Mouse (Mus musculus) midbrain, embryonic 12.5 days (tissue): ENCODE measurements at regions not wholly inside any gene's neighbourhood (a gene's known extent, or its start where the extent isn't known, plus 50 kb on each side); places are given as distances from the start of the nearest gene placed in this dataset.

Experiments
- ATAC-seq: fragments of 200-750 bp; cut with Nextera tagmentation; 2 replicates; pipeline ENCODE4 v1.8.0; 2017; ENCODE audit warnings: low read depth, moderate TSS enrichment, moderate library complexity; ENCODE audit not compliant: low FRiP score
- H3K27ac ChIP-seq: fragments of 300-500 bp; sonication (generic); replicated peaks from 2 replicates; pipeline ENCODE4 v1.5.1; 2016; ENCODE audit warnings: mild to moderate bottlenecking
- H3K27me3 ChIP-seq: fragments of 300-500 bp; sonication (generic); 2 replicates; pipeline ENCODE4 v1.6.1; 2016; ENCODE audit warnings: mild to moderate bottlenecking
- H3K36me3 ChIP-seq: fragments of 300-500 bp; sonication (generic); 2 replicates; pipeline ENCODE4 v1.6.1; 2016
- H3K4me1 ChIP-seq: fragments of 300-500 bp; sonication (generic); 2 replicates; pipeline ENCODE4 v1.6.1; 2016
- H3K4me2 ChIP-seq: fragments of 300-500 bp; sonication (generic); replicated peaks from 2 replicates; pipeline ENCODE4 v1.6.1; 2016; ENCODE audit warnings: mild to moderate bottlenecking, moderate library complexity
- H3K4me3 ChIP-seq: fragments of 300-500 bp; sonication (generic); 2 replicates; pipeline ENCODE4 v1.5.1; 2016; ENCODE audit warnings: mild to moderate bottlenecking
- H3K9ac ChIP-seq: fragments of 300-500 bp; sonication (generic); replicated peaks from 2 replicates; pipeline ENCODE4 v1.6.1; 2016; ENCODE audit warnings: mild to moderate bottlenecking, moderate library complexity
- H3K9me3 ChIP-seq: fragments of 300-500 bp; sonication (generic); 2 replicates; pipeline ENCODE4 v1.6.1; 2016; ENCODE audit warnings: mild to moderate bottlenecking
- WGBS: fragments of 180-500 bp; shearing (Covaris S2); methylation state at CpG from one replicate; pipeline ENCODE4 v1.1.7; 2016; 5-methylcytosine and 5-hydroxymethylcytosine counted together

DNA sequence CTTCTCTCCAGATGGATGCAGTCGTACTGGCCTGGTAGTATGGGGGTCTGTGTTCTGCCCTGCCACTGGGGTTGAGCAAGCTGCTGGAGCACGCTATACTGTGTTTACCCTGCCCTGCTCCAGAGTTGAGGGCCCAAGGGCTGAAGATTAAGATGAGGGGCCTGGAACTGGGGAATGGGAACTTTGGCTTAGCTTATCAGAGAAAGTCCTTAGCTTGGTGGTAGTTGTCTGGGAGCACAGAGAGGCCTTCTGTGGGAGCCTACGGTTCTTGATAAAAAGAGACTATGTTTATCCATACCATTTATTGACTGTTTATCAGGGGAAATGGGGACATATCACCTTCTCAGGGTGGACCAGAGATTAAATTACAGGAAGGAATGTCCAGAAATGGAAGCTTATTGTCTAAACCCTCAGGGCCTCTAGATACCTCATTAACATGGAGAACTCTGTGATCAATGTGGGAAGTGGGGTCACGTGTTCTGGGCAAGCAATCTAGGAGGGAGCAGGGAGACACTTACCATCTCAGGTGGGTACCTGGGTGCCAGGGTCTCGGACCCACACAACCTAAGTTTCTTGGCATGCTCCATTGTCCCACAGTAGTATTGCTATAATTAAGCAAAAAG is 58.7 kb downstream of the Mycn start:
- no peak for ATAC-seq
- 91% methylated on average over 5 of the region's 5 CpGs for WGBS
- no peak overlapping the region for H3K9ac ChIP-seq
- no peak overlapping the region for H3K4me2 ChIP-seq
- no peak overlapping the region for H3K4me3 ChIP-seq
- H3K4me1 ChIP-seq = peaks cover 7% of the 10 kb centered on the region
- no peak overlapping the region for H3K27ac ChIP-seq
- no peaks in the 10 kb centered on the region for H3K27me3 ChIP-seq
- H3K9me3 ChIP-seq = no peaks in the 10 kb centered on the region
- no peaks in the 10 kb centered on the region for H3K36me3 ChIP-seq

DNA sequence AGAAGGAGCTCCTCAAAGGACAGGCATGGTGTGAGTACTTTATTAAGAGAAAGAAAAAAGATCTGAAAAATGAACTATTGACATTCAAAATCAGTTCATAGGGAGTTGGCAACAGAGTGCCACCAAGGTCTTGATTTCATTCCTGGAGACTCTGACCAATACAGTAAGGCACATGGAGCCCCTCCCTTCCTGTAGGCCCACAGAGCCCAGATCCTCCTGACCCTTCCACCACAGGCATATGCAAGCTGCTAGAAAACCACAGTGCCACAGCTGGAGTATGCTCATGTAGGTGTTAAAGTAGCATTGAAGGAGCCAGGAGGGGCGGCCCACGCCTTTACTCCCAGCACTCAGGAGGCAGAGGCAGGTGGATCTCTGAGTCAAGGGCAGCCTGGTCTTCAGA is 63.7 kb downstream of the Mycn start:
- Histone ChIP-seq H3K36me3 (no peaks in the 10 kb centered on the region), H3K4me3 (no peak overlapping the region), H3K9ac (no peak overlapping the region), H3K4me1 (peaks cover 24% of the 10 kb centered on the region), H3K27ac (peak overlapping the region; percentile 84), H3K27me3 (no peaks in the 10 kb centered on the region; the same call in 1 of the 2 replicates), H3K9me3 (no peaks in the 10 kb centered on the region), H3K4me2 (no peak overlapping the region)
- ATAC-seq = no peak; the same call in 1 of the 2 replicates
- WGBS = 96% methylated on average over 2 of the region's 2 CpGs

GRCm38 (mm10) chr12:12877539-12877938 is 64.2 kb downstream of the Mycn start:
- Histone ChIP-seq H3K9ac (no peak overlapping the region), H3K4me3 (no peak overlapping the region), H3K36me3 (no peaks in the 10 kb centered on the region), H3K27me3 (no peaks in the 10 kb centered on the region; the same call in 1 of the 2 replicates), H3K27ac (peak overlapping the region; percentile 84), H3K9me3 (no peaks in the 10 kb centered on the region), H3K4me2 (no peak overlapping the region), H3K4me1 (peaks cover 24% of the 10 kb centered on the region)
- ATAC-seq = peak; percentile 91
- 31% methylated on average over 5 of the region's 5 CpGs for WGBS

GRCm38 (mm10) chr12:12875976-12876745 is 65.6 kb downstream of the Mycn start:
- Histone ChIP-seq H3K9ac (no peak overlapping the region), H3K27me3 (no peaks in the 10 kb centered on the region; the same call in 1 of the 2 replicates), H3K4me3 (no peak overlapping the region), H3K4me2 (no peak overlapping the region), H3K4me1 (peaks cover 24% of the 10 kb centered on the region), H3K36me3 (no peaks in the 10 kb centered on the region), H3K9me3 (no peaks in the 10 kb centered on the region), H3K27ac (0 out of 2 replicates have a peak overlapping the region, but pooled peaks have one; percentile 39)
- WGBS = 67% methylated on average over 12 of the region's 12 CpGs
- no peak for ATAC-seq

GRCm38 (mm10) chr12:12873551-12873950 is 68.2 kb downstream of the Mycn start:
- WGBS = 92% methylated on average over 11 of the region's 11 CpGs
- Histone ChIP-seq H3K4me1 (peaks cover 24% of the 10 kb centered on the region), H3K27ac (no peak overlapping the region), H3K4me2 (no peak overlapping the region), H3K27me3 (peaks cover 4% of the 10 kb centered on the region), H3K4me3 (no peak overlapping the region), H3K36me3 (no peaks in the 10 kb centered on the region), H3K9me3 (no peaks in the 10 kb centered on the region), H3K9ac (no peak overlapping the region)
- no peak for ATAC-seq

DNA sequence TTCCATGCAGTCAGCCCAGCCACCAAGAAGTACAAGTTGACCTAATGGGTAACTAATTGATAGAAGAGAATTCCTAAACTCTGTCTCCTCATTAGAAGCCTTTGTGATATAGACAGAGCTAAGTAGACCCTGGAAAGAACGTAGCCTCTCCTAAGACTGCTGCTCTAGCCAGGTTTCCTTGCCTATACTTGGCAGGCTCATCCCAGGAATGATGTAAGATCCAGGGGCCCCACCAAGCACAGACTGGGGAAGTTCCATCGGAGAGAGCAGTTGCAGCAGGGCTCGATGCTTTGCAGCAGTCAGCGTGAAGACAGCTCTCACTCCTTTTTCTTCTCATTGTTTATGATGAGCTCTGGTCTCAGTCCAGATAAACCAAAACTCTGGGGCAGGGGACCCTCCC is 68.7 kb downstream of the Mycn start:
- Histone ChIP-seq H3K4me3 (no peak overlapping the region), H3K4me2 (no peak overlapping the region), H3K9ac (no peak overlapping the region), H3K27me3 (peaks cover 4% of the 10 kb centered on the region), H3K9me3 (no peaks in the 10 kb centered on the region), H3K4me1 (peaks cover 22% of the 10 kb centered on the region), H3K36me3 (no peaks in the 10 kb centered on the region), H3K27ac (no peak overlapping the region)
- whole genome bisulfite sequencing = 84% methylated on average over 4 of the region's 4 CpGs
- no peak for ATAC-seq

GRCm38 (mm10) chr12:12871272-12871671 is 70.4 kb downstream of the Mycn start:
- H3K4me3 ChIP-seq = no peak overlapping the region
- 63% methylated on average over 4 of the region's 4 CpGs for WGBS
- no peak overlapping the region for H3K9ac ChIP-seq
- H3K9me3 ChIP-seq = no peaks in the 10 kb centered on the region
- peaks cover 14% of the 10 kb centered on the region for H3K4me1 ChIP-seq
- no peak overlapping the region for H3K4me2 ChIP-seq
- no peak overlapping the region for H3K27ac ChIP-seq
- H3K27me3 ChIP-seq = peaks cover 4% of the 10 kb centered on the region
- no peak for ATAC-seq
- H3K36me3 ChIP-seq = no peaks in the 10 kb centered on the region

- Histone ChIP-seq H3K27me3 (peaks cover 4% of the 10 kb centered on the region; the same call in 1 of the 2 replicates), H3K27ac (no peak overlapping the region), H3K36me3 (no peaks in the 10 kb centered on the region), H3K4me1 (peaks cover 9% of the 10 kb centered on the region; the same call in 1 of the 2 replicates), H3K9ac (no peak overlapping the region), H3K4me3 (no peak overlapping the region), H3K9me3 (no peaks in the 10 kb centered on the region), H3K4me2 (no peak overlapping the region)
- no peak for ATAC-seq
- WGBS = 68% methylated on average over 10 of the region's 10 CpGs
Observed at GRCm38 (mm10) chr12:12866590-12866989, 75.1 kb downstream of the Mycn start.

- ATAC-seq = no peak
- Histone ChIP-seq H3K4me1 (no peaks in the 10 kb centered on the region), H3K4me2 (no peak overlapping the region), H3K4me3 (no peak overlapping the region), H3K9me3 (no peaks in the 10 kb centered on the region), H3K27me3 (no peaks in the 10 kb centered on the region), H3K9ac (no peak overlapping the region), H3K36me3 (no peaks in the 10 kb centered on the region), H3K27ac (no peak overlapping the region)
- WGBS = 9% methylated on average over 2 of the region's 2 CpGs
Observed at GRCm38 (mm10) chr12:12850681-12851080, 91.0 kb downstream of the Mycn start.

DNA sequence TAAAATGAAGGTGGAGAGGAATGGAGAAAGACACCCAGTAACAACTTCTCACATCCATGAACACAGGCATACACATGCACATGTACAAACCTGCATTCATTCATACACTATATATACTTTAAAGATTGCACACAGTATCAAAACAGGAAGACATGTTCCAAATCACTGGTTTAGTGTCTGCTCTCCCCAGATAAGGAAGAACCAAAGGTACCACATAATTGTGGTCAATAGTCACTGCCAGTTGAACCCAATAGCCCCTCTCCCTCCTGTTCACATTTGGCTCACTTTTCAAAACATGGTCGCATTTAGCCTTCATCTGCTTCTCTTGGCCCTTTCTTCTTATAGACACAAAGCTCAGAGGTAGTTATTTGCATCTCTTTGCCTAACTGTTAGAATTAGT is 95.0 kb downstream of the Mycn start:
- H3K4me3 ChIP-seq = no peak overlapping the region
- no peak for ATAC-seq
- WGBS = 54% methylated on average over 1 of the region's 1 CpGs

DNA sequence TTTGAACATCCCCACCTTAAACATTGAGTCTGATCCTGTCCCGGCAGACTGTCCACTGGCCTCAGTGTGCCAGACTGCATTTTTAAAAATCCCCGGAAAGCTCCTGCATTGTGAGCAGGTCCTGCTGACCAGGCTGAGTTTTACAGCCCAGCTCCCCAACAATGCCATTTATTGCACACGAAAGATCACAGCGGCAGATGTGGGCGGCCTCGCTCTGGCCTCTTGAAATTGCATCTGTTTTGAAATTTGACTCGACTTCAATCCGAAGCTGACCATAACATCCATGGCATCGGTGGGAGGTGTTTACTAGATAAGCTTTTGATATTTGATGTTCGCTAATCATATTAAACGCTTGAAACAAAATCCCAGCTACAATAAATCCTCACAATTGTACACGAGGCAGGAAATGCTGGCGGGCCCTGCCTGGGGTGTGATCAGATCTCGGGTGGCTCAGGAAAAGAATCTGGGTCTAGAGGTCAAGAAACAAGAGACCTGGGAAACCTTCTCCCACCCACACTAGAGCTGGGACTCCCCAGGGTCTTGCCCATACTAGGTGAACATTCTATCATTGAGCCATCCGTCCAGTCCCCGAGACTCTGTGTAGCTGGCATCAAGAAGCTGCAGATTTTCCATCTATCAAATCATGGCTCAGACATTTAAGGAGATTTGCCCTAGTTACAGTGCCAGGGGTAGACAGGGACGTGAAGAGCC is 99.3 kb downstream of the Mycn start:
- no peak for ATAC-seq
- no peak overlapping the region for H3K9ac ChIP-seq
- H3K9me3 ChIP-seq = no peaks in the 10 kb centered on the region
- peaks cover 15% of the 10 kb centered on the region; the same call in 1 of the 2 replicates for H3K27me3 ChIP-seq
- H3K36me3 ChIP-seq = no peaks in the 10 kb centered on the region
- H3K4me1 ChIP-seq = peaks cover 23% of the 10 kb centered on the region
- peak overlapping the region; percentile 15 for H3K4me2 ChIP-seq
- H3K4me3 ChIP-seq = no peak overlapping the region
- 32% methylated on average over 17 of the region's 17 CpGs for WGBS
- no peak overlapping the region for H3K27ac ChIP-seq

More for the DNA sequence above, 95.0 kb downstream of the Mycn start:
- Histone ChIP-seq H3K27ac (no peak overlapping the region), H3K27me3 (peaks cover 7% of the 10 kb centered on the region; the same call in 1 of the 2 replicates), H3K9me3 (no peaks in the 10 kb centered on the region), H3K36me3 (no peaks in the 10 kb centered on the region), H3K4me1 (peaks cover 10% of the 10 kb centered on the region), H3K4me2 (no peak overlapping the region), H3K9ac (no peak overlapping the region)
